Mouse (Mus musculus): ENCODE measurements around the gene Dtnb.

DNA sequence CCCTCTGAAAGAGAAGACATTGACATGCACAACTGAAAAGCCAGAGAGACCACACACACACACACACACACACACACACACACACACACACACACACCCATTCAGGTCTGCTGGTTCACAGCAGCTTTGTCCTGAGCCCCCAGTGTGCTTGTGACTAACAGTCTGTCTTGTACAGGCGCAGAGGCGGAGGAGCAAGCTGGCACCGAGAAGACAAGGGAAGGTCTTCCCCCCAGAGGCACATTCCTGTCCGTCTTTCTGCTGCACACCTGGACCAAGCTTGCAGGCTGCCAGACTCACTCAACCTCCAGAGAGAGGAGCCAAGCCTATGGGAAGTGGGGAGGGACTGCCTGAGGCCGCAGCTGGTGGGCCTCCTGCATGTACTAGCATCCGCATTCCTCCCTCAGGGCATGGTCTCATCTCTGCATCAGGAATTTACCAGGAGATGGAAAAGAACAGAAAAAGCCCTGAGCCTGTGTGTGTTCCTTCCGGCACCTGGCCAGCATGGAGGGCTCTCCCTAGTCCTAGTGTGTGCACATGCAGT, 208.8 kb downstream of the Dtnb start:
- TF ChIP-seq GATA1 (IDR thresholded peaks at IDR 0.05; ENCODE audit: borderline replicate concordance, low read length) (no peak), FLI1 (IDR thresholded peaks at IDR 0.05; ENCODE audit: low read length) (no peak)

Measured in megakaryocyte, embryonic 14.5 days (primary cell).